Mouse (Mus musculus) NIH3T3 (cell line): Measurements from ENCODE around the gene Gm16253.
"Not testable (repeated sequence)": the region's sequence is repeated elsewhere in the genome, so short reads cannot be mapped to it uniquely, and the experiment has no call there.

ENCODE experiments used
- DNase-seq: peaks from one replicate; pipeline ENCODE4 v3.0.0-alpha.2; 2012; ENCODE audit warnings: low read depth

Gm16253 gene

GRCm38 (mm10) chr3:96598156-96599068 lies 21.6 kb downstream of the Gm16253 start:
- peak; percentile 44 for DNase-seq

- DNase-seq, result no peak
Observed at GRCm38 (mm10) chr3:96599069-96599393, 22.2 kb downstream of the Gm16253 start.

GRCm38 (mm10) chr3:96599411-96599810 lies 22.6 kb downstream of the Gm16253 start:
- no peak for DNase-seq

GRCm38 (mm10) chr3:96600639-96601250 lies 24.0 kb downstream of the Gm16253 start, which contains the start of gene Lix1l:
Gene Lix1l (plus strand): TSS chr3:96601149.
- DNase-seq, result peak; percentile 98

- DNase-seq, result peak; percentile 93
Observed at GRCm38 (mm10) chr3:96601251-96601787, 24.5 kb downstream of the Gm16253 start.

GRCm38 (mm10) chr3:96601941-96602703 lies 25.3 kb downstream of the Gm16253 start:
- peak; percentile 69 for DNase-seq

GRCm38 (mm10) chr3:96602704-96603084 lies 25.9 kb downstream of the Gm16253 start:
- peak; percentile 28 for DNase-seq

GRCm38 (mm10) chr3:96603311-96603710 lies 26.5 kb downstream of the Gm16253 start:
- peak; percentile 92 for DNase-seq

- not testable (repeated sequence) for DNase-seq
Observed at GRCm38 (mm10) chr3:96606007-96606406, 29.2 kb downstream of the Gm16253 start.

GRCm38 (mm10) chr3:96606618-96607017 lies 29.8 kb downstream of the Gm16253 start:
- no peak for DNase-seq

- DNase-seq, result peak; percentile 53
Observed at GRCm38 (mm10) chr3:96617941-96618340, 41.2 kb downstream of the Gm16253 start.

- DNase-seq, result no peak
Observed at GRCm38 (mm10) chr3:96623201-96623600, 46.4 kb downstream of the Gm16253 start.

- peak; percentile 99 for DNase-seq
Observed at GRCm38 (mm10) chr3:96629729-96630600, 53.2 kb downstream of the Gm16253 start, which contains the start of gene Rbm8a. Gene Rbm8a (plus strand): TSS chr3:96629933.
